Mouse (Mus musculus) cerebellum, postnatal 36 days (tissue): Measurements from ENCODE around the gene Vmn2r92.
"Not testable (repeated sequence)": the region's sequence is repeated elsewhere in the genome, so short reads cannot be mapped to it uniquely, and the experiment has no call there.

Experiments used
- DNase-seq, 2 experiments: peaks; one replicate each; pipeline ENCODE4 v3.0.0; 2021 to 2022; ENCODE audit warnings: mixed read lengths in 2 of 2

Vmn2r92 gene

GRCm38 (mm10) chr17:18151587-18151986 is at the start of gene Vmn2r92:
Vmn2r92 (plus strand) TSS chr17:18151887.
- DNase-seq: not testable (repeated sequence)

- DNase-seq: not testable (repeated sequence)
Observed at GRCm38 (mm10) chr17:18102265-18102664, 49.4 kb upstream of the Vmn2r92 start.

GRCm38 (mm10) chr17:18161194-18161593 is 9.5 kb downstream of the Vmn2r92 start:
- DNase-seq: not testable (repeated sequence)

- DNase-seq: no peak
Observed at GRCm38 (mm10) chr17:18189732-18190131, 38.0 kb downstream of the Vmn2r92 start.

GRCm38 (mm10) chr17:18221300-18221699 is 69.6 kb downstream of the Vmn2r92 start:
- no peak for DNase-seq

- DNase-seq: no peak
Observed at GRCm38 (mm10) chr17:18231996-18232395, 80.3 kb downstream of the Vmn2r92 start.

GRCm38 (mm10) chr17:18236931-18237330 is 85.2 kb downstream of the Vmn2r92 start:
- no peak for DNase-seq
